Comparison of ENCODE assay signal across 8 mouse cellular contexts in the genomic region with DNA sequence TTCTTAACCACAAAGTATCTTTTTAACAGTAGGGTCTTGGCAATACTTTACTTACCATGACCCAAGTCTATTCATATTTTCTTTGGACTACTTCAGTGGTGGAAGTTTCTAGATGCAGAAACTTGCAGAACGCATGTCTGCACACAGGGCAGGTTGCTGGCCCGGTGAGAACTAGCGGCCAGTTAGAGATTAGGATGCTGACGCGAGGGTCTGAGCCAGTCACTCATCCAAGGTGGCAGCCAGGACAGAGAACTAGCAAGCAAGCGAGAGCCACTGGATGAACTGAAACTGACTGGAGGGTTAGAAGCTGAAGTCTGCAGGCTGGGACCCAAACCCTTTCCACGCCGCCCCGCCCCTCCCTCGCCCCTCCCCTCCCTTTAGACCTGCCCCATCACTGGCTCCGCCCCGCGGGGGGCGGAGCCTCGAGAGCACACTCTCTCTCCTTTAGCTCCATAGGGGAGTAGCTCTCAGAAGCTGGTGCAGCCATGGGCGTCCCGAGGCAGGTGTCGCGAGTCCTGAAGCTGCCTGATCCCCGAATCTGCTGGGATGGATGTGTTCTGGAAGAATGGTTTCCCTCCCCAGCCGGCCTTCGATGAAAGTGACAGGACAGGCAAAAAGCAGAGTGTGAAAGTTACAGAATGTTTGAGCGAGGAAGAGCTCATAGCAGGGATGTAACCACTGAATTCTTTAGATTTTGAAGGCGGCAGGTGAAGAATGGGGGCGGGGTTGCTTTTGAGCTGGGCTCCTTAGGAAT.
DNase-seq lines count a peak whose midpoint lies in the region; ATAC-seq and TF ChIP-seq lines count a peak whose summit lies in the region.

No protein-coding gene starts in this region.

- peak overlapping the region; percentile 66 for H3K9ac ChIP-seq in ES-Bruce4 (ENCODE audit: low read depth, poor library complexity, severe bottlenecking)
- peak overlapping the region; percentile 38; the same call in 1 of the 2 replicates for H3K9ac ChIP-seq in embryonic facial prominence, embryonic 11.5 days (replicated peaks; ENCODE audit: low read length)
- H3K9ac ChIP-seq in heart, embryonic 12.5 days = peak overlapping the region; percentile 43
- no peak overlapping the region for H3K9ac ChIP-seq in kidney, embryonic 14.5 days (ENCODE audit: low read depth, low read length)
- peak overlapping the region; percentile 54 for H3K9ac ChIP-seq in lung, embryonic 16.5 days (ENCODE audit: low read length)

- no peaks in the 10 kb centered on the region for H3K9me3 ChIP-seq in ES-Bruce4 (replicated peaks; ENCODE audit: control insufficient read depth, insufficient read depth, low read length, poor library complexity, severe bottlenecking)
- no peaks in the 10 kb centered on the region for H3K9me3 ChIP-seq in embryonic facial prominence, embryonic 11.5 days (replicated peaks; ENCODE audit: control insufficient read depth, low read length)
- H3K9me3 ChIP-seq in heart, embryonic 12.5 days (replicated peaks) = no peaks in the 10 kb centered on the region
- no peaks in the 10 kb centered on the region for H3K9me3 ChIP-seq in kidney, embryonic 14.5 days (ENCODE audit: control insufficient read depth, low read length)
- H3K9me3 ChIP-seq in lung, embryonic 16.5 days (ENCODE audit: control insufficient read depth, low read length) = peaks cover 2% of the 10 kb centered on the region; the same call in 1 of the 2 replicates

- H3K27ac ChIP-seq in ES-Bruce4 (ENCODE audit: insufficient read depth, low read length) = no peak overlapping the region
- no peak overlapping the region for H3K27ac ChIP-seq in embryonic facial prominence, embryonic 11.5 days (replicated peaks; ENCODE audit: low read depth, low read length)
- H3K27ac ChIP-seq in heart, embryonic 12.5 days (ENCODE audit: poor library complexity, severe bottlenecking) = no peak overlapping the region
- no peak overlapping the region for H3K27ac ChIP-seq in kidney, embryonic 14.5 days (ENCODE audit: low read depth, low read length)
- H3K27ac ChIP-seq in lung, embryonic 16.5 days (ENCODE audit: low read length) = no peak overlapping the region
- H3K27ac ChIP-seq in olfactory bulb, adult 2 months (ENCODE audit: insufficient read depth, low read depth, low read length) = no peak overlapping the region

- TF ChIP-seq POLR2A in ES-Bruce4 (IDR thresholded peaks at IDR 0.05; ENCODE audit: insufficient read depth, low read length) = peak; percentile 68
- TF ChIP-seq POLR2A in olfactory bulb, adult 2 months (IDR thresholded peaks at IDR 0.05; ENCODE audit: insufficient read depth, low read depth, low read length) = no peak

- peak overlapping the region; percentile 85 for H3K4me3 ChIP-seq in ES-Bruce4 (ENCODE audit: low read depth, low read length)
- peak overlapping the region; percentile 27 for H3K4me3 ChIP-seq in embryonic facial prominence, embryonic 11.5 days (ENCODE audit: low read depth, low read length)
- peak overlapping the region; percentile 45 for H3K4me3 ChIP-seq in heart, embryonic 12.5 days
- H3K4me3 ChIP-seq in kidney, embryonic 14.5 days (ENCODE audit: low read length) = peak overlapping the region; percentile 35
- H3K4me3 ChIP-seq in lung, embryonic 16.5 days (ENCODE audit: low read length) = peak overlapping the region; percentile 48
- peak overlapping the region; percentile 33 for H3K4me3 ChIP-seq in olfactory bulb, adult 2 months (ENCODE audit: insufficient read depth, low read depth, low read length)

- TF ChIP-seq EP300 in ES-Bruce4 (IDR thresholded peaks at IDR 0.05; ENCODE audit: insufficient read depth, low read depth, low read length) = no peak

- 4% methylated on average over 25 of the region's 25 CpGs for WGBS in embryonic facial prominence, embryonic 11.5 days
- WGBS in heart, embryonic 12.5 days = 4% methylated on average over 25 of the region's 25 CpGs
- 2% methylated on average over 23 of the region's 25 CpGs for WGBS in kidney, embryonic 14.5 days
- WGBS in lung, embryonic 16.5 days = 3% methylated on average over 24 of the region's 25 CpGs
- 2% methylated on average over 25 of the region's 25 CpGs for WGBS in olfactory bulb, adult 2 months

- H3K36me3 ChIP-seq in ES-Bruce4 (ENCODE audit: control insufficient read depth, insufficient read depth, low read length, poor library complexity, severe bottlenecking) = no peaks in the 10 kb centered on the region
- no peaks in the 10 kb centered on the region for H3K36me3 ChIP-seq in embryonic facial prominence, embryonic 11.5 days (replicated peaks; ENCODE audit: control insufficient read depth, insufficient read depth, low read depth, low read length)
- H3K36me3 ChIP-seq in heart, embryonic 12.5 days = no peaks in the 10 kb centered on the region
- no peaks in the 10 kb centered on the region for H3K36me3 ChIP-seq in kidney, embryonic 14.5 days (ENCODE audit: control insufficient read depth, insufficient read depth, low read length)
- no peaks in the 10 kb centered on the region for H3K36me3 ChIP-seq in lung, embryonic 16.5 days (ENCODE audit: control insufficient read depth, insufficient read depth, low read length)

- DNase-seq in adrenal gland, adult 2 months = peak; percentile 58
- peak; percentile 87 for DNase-seq in embryonic facial prominence, embryonic 11.5 days (ENCODE audit: low spot score)
- no peak for DNase-seq in layer of hippocampus, postnatal 36 days

- no peak for TF ChIP-seq CTCF in ES-Bruce4 (IDR thresholded peaks at IDR 0.05; ENCODE audit: low read depth, low read length)
- no peak for TF ChIP-seq CTCF in olfactory bulb, adult 2 months (IDR thresholded peaks at IDR 0.05; ENCODE audit: insufficient read depth, low read depth, low read length)

- H3K27me3 ChIP-seq in ES-Bruce4 (ENCODE audit: control insufficient read depth, insufficient read depth, low read length, poor library complexity, severe bottlenecking) = no peaks in the 10 kb centered on the region
- H3K27me3 ChIP-seq in embryonic facial prominence, embryonic 11.5 days (ENCODE audit: control insufficient read depth, insufficient read depth, low read length) = no peaks in the 10 kb centered on the region
- H3K27me3 ChIP-seq in heart, embryonic 12.5 days (replicated peaks) = no peaks in the 10 kb centered on the region
- no peaks in the 10 kb centered on the region for H3K27me3 ChIP-seq in kidney, embryonic 14.5 days (ENCODE audit: control insufficient read depth, insufficient read depth, low read length)
- H3K27me3 ChIP-seq in lung, embryonic 16.5 days (ENCODE audit: control insufficient read depth, insufficient read depth, low read depth, low read length) = no peaks in the 10 kb centered on the region

- peak overlapping the region; percentile 57 for H3K4me2 ChIP-seq in embryonic facial prominence, embryonic 11.5 days (ENCODE audit: low read depth, low read length)
- H3K4me2 ChIP-seq in heart, embryonic 12.5 days = peak overlapping the region; percentile 72
- H3K4me2 ChIP-seq in kidney, embryonic 14.5 days (replicated peaks; ENCODE audit: low read depth, low read length) = peak overlapping the region; percentile 54
- H3K4me2 ChIP-seq in lung, embryonic 16.5 days (ENCODE audit: low read depth, low read length) = peak overlapping the region; percentile 73

- H3K4me1 ChIP-seq in ES-Bruce4 (ENCODE audit: control insufficient read depth, insufficient read depth, low read length) = no peaks in the 10 kb centered on the region
- H3K4me1 ChIP-seq in embryonic facial prominence, embryonic 11.5 days (ENCODE audit: control insufficient read depth, insufficient read depth, low read length) = no peaks in the 10 kb centered on the region
- no peaks in the 10 kb centered on the region for H3K4me1 ChIP-seq in heart, embryonic 12.5 days (replicated peaks)
- peaks cover 2% of the 10 kb centered on the region; the same call in 1 of the 2 replicates for H3K4me1 ChIP-seq in kidney, embryonic 14.5 days (ENCODE audit: control insufficient read depth, insufficient read depth, low read length)
- H3K4me1 ChIP-seq in lung, embryonic 16.5 days (replicated peaks; ENCODE audit: control insufficient read depth, insufficient read depth, low read length) = peaks cover 2% of the 10 kb centered on the region; the same call in 1 of the 2 replicates
- peaks cover 6% of the 10 kb centered on the region for H3K4me1 ChIP-seq in olfactory bulb, adult 2 months (ENCODE audit: control insufficient read depth, insufficient read depth, low read length)

- peak; percentile 95 for ATAC-seq in embryonic facial prominence, embryonic 11.5 days (replicated peaks; ENCODE audit: insufficient number of reproducible peaks, low FRiP score, low TSS enrichment, low read depth)
- ATAC-seq in heart, embryonic 12.5 days (ENCODE audit: insufficient number of reproducible peaks, low FRiP score) = peak; percentile 90
- ATAC-seq in kidney, embryonic 14.5 days (ENCODE audit: low FRiP score, low TSS enrichment) = peak; percentile 99
- peak; percentile 96 for ATAC-seq in lung, embryonic 16.5 days (ENCODE audit: low read depth)

Comparison
In these comparisons a context has a peak if more than half of its experiments do, and no peak if none do; other contexts are left out.
1. H3K4me3 ChIP-seq: peak in every context shown above with its lines; median percentile 85 in ES-Bruce4; 48 in lung, embryonic 16.5 days; 45 in heart, embryonic 12.5 days; 35 in kidney, embryonic 14.5 days; 33 in olfactory bulb, adult 2 months; 27 in embryonic facial prominence, embryonic 11.5 days.
2. DNase-seq: peak in adrenal gland, adult 2 months (single experiment) and embryonic facial prominence, embryonic 11.5 days (single experiment); none in layer of hippocampus, postnatal 36 days (0 of 2).
3. Peak in every context shown above with its lines, with median percentiles within 50 percentile points of each other: ATAC-seq and H3K4me2 ChIP-seq.